Mouse (Mus musculus) lung, embryonic 14.5 days (tissue): ENCODE measurements at regions not wholly inside any gene's neighbourhood (a gene's known extent, or its start where the extent isn't known, plus 50 kb on each side); places are given as distances from the start of the nearest gene placed in this dataset.

ENCODE experiments used
- ATAC-seq: fragments of 200-750 bp; cut with Nextera tagmentation; 2 replicates; pipeline ENCODE4 v1.8.0; 2017; ENCODE audit warnings: mild to moderate bottlenecking, moderate TSS enrichment, moderate library complexity; ENCODE audit not compliant: insufficient read depth
- DNase-seq: peaks from one replicate; pipeline ENCODE4 v3.0.0-alpha.2; 2015
- H3K27ac ChIP-seq: fragments of 300-500 bp; sonication (generic); 2 replicates; pipeline ENCODE4 v1.5.1; 2014; ENCODE audit warnings: low read depth, mild to moderate bottlenecking, moderate library complexity
- H3K27me3 ChIP-seq: fragments of 300-500 bp; sonication (generic); 2 replicates; pipeline ENCODE4 v1.6.1; 2014; ENCODE audit warnings: low read length, control low read depth; ENCODE audit not compliant: insufficient read depth
- H3K36me3 ChIP-seq: fragments of 300-500 bp; sonication (generic); 2 replicates; pipeline ENCODE4 v1.6.1; 2014; ENCODE audit warnings: control low read depth; ENCODE audit not compliant: insufficient read depth
- H3K4me1 ChIP-seq: fragments of 300-500 bp; sonication (generic); 2 replicates; pipeline ENCODE4 v1.6.1; 2014; ENCODE audit warnings: antibody characterized with exemption, control low read depth; ENCODE audit not compliant: insufficient read depth
- H3K4me2 ChIP-seq: fragments of 300-500 bp; sonication (generic); 2 replicates; pipeline ENCODE4 v1.6.1; 2014; ENCODE audit warnings: mild to moderate bottlenecking
- H3K4me3 ChIP-seq: fragments of 300-500 bp; sonication (generic); 2 replicates; pipeline ENCODE4 v1.5.1; 2014; ENCODE audit warnings: low read depth, low read length
- H3K9ac ChIP-seq: fragments of 300-500 bp; sonication (generic); 2 replicates; pipeline ENCODE4 v1.6.1; 2014
- H3K9me3 ChIP-seq: fragments of 300-500 bp; sonication (generic); 2 replicates; pipeline ENCODE4 v1.6.1; 2016; ENCODE audit warnings: low read depth, low read length, control low read depth
- CTCF ChIP-seq: IDR thresholded peaks from 2 replicates; pipeline ENCODE4 v1.5.1; 2016; ENCODE audit warnings: antibody characterized with exemption, low read depth
- WGBS: fragments of 180-500 bp; shearing (Covaris S2); extraction: QIAGEN DNeasy Blood & Tissue Kit; methylation state at CpG from one replicate; pipeline ENCODE4 v1.1.7; 2014; 5-methylcytosine and 5-hydroxymethylcytosine counted together

- no peak overlapping the region for H3K9ac ChIP-seq
- ATAC-seq (no peak), DNase-seq (no peak)
These were observed 278.5 kb downstream of the Psat1 start for GRCm38 (mm10) chr19:15668624-15669016.

GRCm38 (mm10) chr19:15667889-15668623, 279.1 kb downstream of the Psat1 start:
- no peak overlapping the region for H3K9ac ChIP-seq
- no peaks in the 10 kb centered on the region for H3K9me3 ChIP-seq
- H3K27ac ChIP-seq: peak overlapping the region; percentile 43; the same call in 1 of the 2 replicates
- no peak for TF ChIP-seq CTCF
- peak; percentile 52; the same call in 1 of the 2 replicates for ATAC-seq
- WGBS: 22% methylated on average over 13 of the region's 13 CpGs
- DNase-seq: peak; percentile 39
- H3K4me2 ChIP-seq: no peak overlapping the region
- H3K4me3 ChIP-seq: no peak overlapping the region
- H3K4me1 ChIP-seq: 0 out of 2 replicates have a peak, but pooled peaks cover 2% of the 10 kb centered on the region
- H3K27me3 ChIP-seq: no peaks in the 10 kb centered on the region
- H3K36me3 ChIP-seq: no peaks in the 10 kb centered on the region

More at GRCm38 (mm10) chr19:15668624-15669016, 278.5 kb downstream of the Psat1 start:
- 0 out of 2 replicates have a peak, but pooled peaks cover 2% of the 10 kb centered on the region for H3K4me1 ChIP-seq
- no peaks in the 10 kb centered on the region for H3K36me3 ChIP-seq
- H3K27me3 ChIP-seq: no peaks in the 10 kb centered on the region
- TF ChIP-seq CTCF: no peak
- H3K27ac ChIP-seq: no peak overlapping the region; the same call in 1 of the 2 replicates
- H3K9me3 ChIP-seq: no peaks in the 10 kb centered on the region
- no peak overlapping the region for H3K4me3 ChIP-seq
- H3K4me2 ChIP-seq: no peak overlapping the region

DNA sequence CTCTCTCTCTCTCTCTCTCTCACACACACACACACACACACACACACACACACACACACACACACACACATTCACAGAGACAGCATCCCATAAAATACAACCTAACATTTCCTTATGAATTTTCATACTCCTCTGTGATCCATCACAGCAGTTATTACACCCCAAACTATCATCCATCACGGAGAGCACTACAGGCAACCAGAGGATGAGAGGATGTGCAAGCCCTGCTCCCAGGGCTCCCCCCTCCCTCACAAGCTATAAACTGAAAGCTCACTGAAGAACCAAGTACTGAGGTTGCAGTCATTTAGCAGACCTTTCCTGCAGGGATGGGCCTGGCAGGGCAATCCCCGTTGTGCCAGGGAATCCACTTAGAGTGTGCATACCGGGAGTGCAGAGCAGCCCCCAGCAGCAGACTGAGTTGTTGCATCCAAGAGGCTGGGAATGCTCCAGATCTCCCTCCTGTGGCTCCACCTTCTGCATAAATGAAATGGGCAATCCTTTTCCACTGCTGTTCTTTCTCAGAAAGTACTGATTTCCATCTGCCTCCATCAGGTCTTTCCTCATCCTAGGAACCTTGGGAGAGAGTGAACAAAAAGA, 283.4 kb downstream of the Psat1 start:
- no peaks in the 10 kb centered on the region for H3K9me3 ChIP-seq
- H3K4me1 ChIP-seq: 0 out of 2 replicates have a peak, but pooled peaks cover 2% of the 10 kb centered on the region
- no peak overlapping the region for H3K27ac ChIP-seq
- H3K9ac ChIP-seq: no peak overlapping the region
- H3K4me3 ChIP-seq: no peak overlapping the region
- 42% methylated on average over 3 of the region's 3 CpGs for WGBS
- no peak for TF ChIP-seq CTCF
- H3K36me3 ChIP-seq: no peaks in the 10 kb centered on the region
- no peak for ATAC-seq
- DNase-seq: no peak
- H3K4me2 ChIP-seq: no peak overlapping the region
- no peaks in the 10 kb centered on the region for H3K27me3 ChIP-seq

DNA sequence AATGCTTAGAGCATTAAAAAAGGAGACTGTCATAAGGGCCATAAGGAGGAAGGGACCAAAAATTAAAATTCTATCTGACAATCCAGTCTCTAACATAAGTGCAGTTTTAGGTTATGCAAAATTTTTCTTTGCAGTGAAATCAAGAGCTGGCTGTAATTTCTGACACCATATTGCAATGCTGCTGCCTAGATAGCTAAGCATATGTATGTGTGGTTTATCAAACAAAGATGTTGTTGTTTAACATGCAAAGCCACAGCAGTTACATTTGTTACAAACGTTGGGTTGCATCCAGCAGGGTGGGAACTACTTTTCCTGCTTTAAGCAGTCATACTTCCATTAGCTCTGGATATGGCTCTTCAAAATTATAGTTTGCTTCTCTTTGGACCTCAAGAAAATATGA, 288.5 kb downstream of the Psat1 start:
- Histone ChIP-seq H3K36me3 (no peaks in the 10 kb centered on the region), H3K4me1 (no peaks in the 10 kb centered on the region), H3K4me2 (no peak overlapping the region), H3K9ac (no peak overlapping the region), H3K27me3 (no peaks in the 10 kb centered on the region), H3K9me3 (no peaks in the 10 kb centered on the region), H3K4me3 (no peak overlapping the region), H3K27ac (no peak overlapping the region)
- ATAC-seq (no peak), DNase-seq (no peak)
- 69% methylated on average over 1 of the region's 1 CpGs for WGBS
- no peak for TF ChIP-seq CTCF

DNA sequence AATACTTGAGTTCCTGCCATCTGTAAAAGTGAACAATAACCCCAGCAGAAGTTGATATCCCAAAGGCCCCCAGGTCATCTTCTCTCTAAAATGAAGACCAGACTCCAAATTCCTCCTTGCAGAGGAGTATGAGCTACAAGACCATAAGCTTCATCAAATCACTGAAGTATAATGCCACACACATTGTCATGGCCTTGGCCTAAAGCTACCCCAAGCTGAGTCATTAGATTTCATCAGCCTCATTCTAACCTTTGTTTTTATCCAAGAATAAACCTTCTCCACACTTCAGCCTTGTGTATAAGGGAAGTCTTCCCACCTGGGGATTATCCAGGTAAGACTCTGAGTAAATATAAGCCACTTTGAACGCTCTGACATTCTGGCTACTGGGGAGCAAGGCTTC, 289.3 kb downstream of the Psat1 start:
- H3K27ac ChIP-seq: no peak overlapping the region
- 61% methylated on average over 1 of the region's 1 CpGs for WGBS

DNA sequence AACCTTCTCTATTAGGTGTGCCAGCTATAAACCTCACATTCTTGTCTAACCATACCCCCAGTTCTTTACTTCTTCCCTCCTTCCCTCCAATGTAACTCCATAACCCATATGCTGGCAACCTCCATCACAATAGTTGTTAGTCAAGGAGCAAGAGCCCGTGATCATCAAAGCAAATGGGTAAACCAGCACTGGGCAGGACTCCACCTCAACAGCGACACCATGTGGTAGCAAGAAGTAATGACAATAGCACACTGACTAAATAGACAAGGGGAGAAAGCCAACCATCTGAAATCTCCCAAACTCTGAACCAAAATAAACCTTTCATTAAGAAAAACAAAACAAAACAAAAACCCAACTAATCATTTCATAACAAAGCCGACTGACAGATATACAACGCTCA, 297.8 kb downstream of the Psat1 start:
- no peak overlapping the region for H3K4me3 ChIP-seq
- 17% methylated on average over 4 of the region's 4 CpGs for WGBS
- no peaks in the 10 kb centered on the region for H3K27me3 ChIP-seq
- H3K4me1 ChIP-seq: no peaks in the 10 kb centered on the region
- DNase-seq (peak; percentile 54), ATAC-seq (0 out of 2 replicates have a peak, but pooled peaks have one; percentile 35)
- H3K27ac ChIP-seq: no peak overlapping the region
- H3K36me3 ChIP-seq: no peaks in the 10 kb centered on the region
- H3K9ac ChIP-seq: no peak overlapping the region
- TF ChIP-seq CTCF: peak; percentile 78
- no peak overlapping the region for H3K4me2 ChIP-seq
- no peaks in the 10 kb centered on the region for H3K9me3 ChIP-seq

More for the DNA sequence above, 289.3 kb downstream of the Psat1 start:
- DNase-seq (no peak), ATAC-seq (no peak)
- Histone ChIP-seq H3K4me1 (no peaks in the 10 kb centered on the region), H3K36me3 (no peaks in the 10 kb centered on the region), H3K27me3 (no peaks in the 10 kb centered on the region), H3K9me3 (no peaks in the 10 kb centered on the region), H3K9ac (no peak overlapping the region), H3K4me3 (no peak overlapping the region), H3K4me2 (no peak overlapping the region)
- no peak for TF ChIP-seq CTCF

GRCm38 (mm10) chr19:15647313-15647712, 299.8 kb downstream of the Psat1 start:
- Histone ChIP-seq H3K9ac (no peak overlapping the region), H3K4me1 (no peaks in the 10 kb centered on the region), H3K27ac (no peak overlapping the region), H3K4me3 (no peak overlapping the region), H3K27me3 (no peaks in the 10 kb centered on the region), H3K36me3 (no peaks in the 10 kb centered on the region), H3K9me3 (no peaks in the 10 kb centered on the region), H3K4me2 (no peak overlapping the region)
- ATAC-seq (peak; percentile 71; the same call in 1 of the 2 replicates), DNase-seq (peak; percentile 59)
- TF ChIP-seq CTCF: no peak
- 30% methylated on average over 5 of the region's 5 CpGs for WGBS
